Mouse (Mus musculus): ENCODE results near the gene Nipa1. TPM values are rescaled to one million over a fixed set of nuclear protein-coding genes. Genes with fewer than 3 reads are reported as not detected.
"Not testable (repeated sequence)": the region's sequence is repeated elsewhere in the genome, so short reads cannot be mapped to it uniquely, and the experiment has no call there.

Nipa1 gene
- 1.5 and 1.7 TPM in 2 replicates for polyA plus RNA-seq (2012; rRNA removed)

DNA sequence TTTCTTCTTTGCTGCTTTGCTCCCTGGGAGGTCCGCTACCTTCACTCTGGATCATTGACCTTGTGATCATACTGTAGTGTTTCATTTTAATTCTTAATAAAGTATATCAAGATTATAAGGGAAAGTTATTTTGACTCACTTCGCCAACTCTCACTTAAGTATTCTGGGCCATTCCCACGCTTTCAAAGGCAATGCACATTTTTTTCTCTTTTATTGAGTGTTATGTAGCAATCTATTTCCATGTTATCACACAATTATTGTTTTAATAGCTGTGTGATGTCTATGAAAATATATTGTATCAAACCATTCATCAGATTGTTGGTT is at the start of gene Nipa1:
Nipa1 (minus strand) TSS at position 25 of the 324 bp plus-strand sequence.
- no peak for DNase-seq (ENCODE audit: low read depth, low spot score)
- 22% methylated on average over 3 of the region's 3 CpGs for WGBS

DNA sequence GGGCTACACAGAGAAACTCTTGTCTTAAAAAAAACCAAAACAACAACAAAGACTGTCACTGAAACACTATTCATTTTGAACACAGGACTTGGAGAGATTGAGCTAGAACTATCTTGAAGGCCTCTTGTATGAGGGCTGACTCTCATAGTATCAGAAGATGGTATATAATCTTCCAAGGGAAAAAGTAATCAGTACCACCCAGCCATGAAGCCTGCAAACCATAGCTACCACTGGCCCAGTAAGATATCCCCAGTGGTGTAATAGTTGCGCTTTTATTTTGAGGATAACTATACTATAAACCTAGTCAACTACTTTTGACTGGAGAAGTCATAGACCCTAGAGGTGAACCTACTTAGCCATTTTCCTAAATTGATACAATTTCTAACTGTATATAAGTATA is 46.9 kb upstream of the Nipa1 start:
- DNase-seq (ENCODE audit: low read depth, low spot score), result no peak
- WGBS, result 98% methylated on average over 1 of the region's 1 CpGs

GRCm38 (mm10) chr7:56066136-56066535 is 46.4 kb upstream of the Nipa1 start:
- no peak for DNase-seq (ENCODE audit: low read depth, low spot score)

GRCm38 (mm10) chr7:56064876-56065275 is 45.1 kb upstream of the Nipa1 start:
- DNase-seq (ENCODE audit: low read depth, low spot score), result no peak

More at GRCm38 (mm10) chr7:56066136-56066535, 46.4 kb upstream of the Nipa1 start:
- 65% methylated on average over 2 of the region's 2 CpGs for WGBS

DNA sequence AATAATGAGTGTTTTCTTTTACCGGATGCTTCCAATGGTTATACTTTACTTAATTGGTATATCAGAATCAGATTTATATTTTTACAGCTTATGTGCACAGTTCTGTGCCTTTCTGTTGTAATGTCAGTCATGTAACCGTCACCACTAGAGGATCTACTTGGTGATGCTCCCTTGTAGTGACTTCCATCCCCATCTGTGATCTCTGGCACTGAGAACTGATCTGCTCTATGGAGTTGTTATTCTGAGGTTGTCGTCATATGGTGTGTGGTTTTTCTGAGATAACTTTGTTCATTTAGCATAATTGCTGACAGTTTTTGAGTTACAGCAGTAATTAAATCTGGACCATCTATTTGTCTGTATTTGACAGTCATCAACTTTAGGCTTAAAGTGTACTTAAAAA is 35.6 kb upstream of the Nipa1 start:
- WGBS, result 92% methylated on average over 3 of the region's 3 CpGs
- no peak for DNase-seq (ENCODE audit: low read depth, low spot score)

More at GRCm38 (mm10) chr7:56064876-56065275, 45.1 kb upstream of the Nipa1 start:
- WGBS, result 84% methylated on average over 1 of the region's 1 CpGs

DNA sequence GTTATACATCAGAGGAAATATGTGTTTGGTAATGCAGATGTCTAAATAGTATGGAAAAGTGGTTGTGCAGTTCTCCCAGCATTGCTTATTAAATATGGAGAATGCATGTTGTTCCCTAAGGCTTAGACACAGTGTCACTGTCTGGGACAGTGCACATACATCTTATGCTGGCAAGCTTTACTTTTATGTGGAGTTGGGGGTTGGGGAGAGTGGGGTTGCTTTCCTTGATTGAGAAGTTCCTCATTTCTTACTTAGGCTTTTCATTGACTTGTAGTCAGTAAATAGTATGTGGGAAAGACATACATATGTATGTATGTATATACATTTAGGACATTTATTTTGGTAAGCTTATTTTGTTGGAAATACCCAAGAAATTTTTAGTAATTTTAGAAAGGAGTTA is 33.2 kb upstream of the Nipa1 start:
- DNase-seq (ENCODE audit: low read depth, low spot score), result no peak

DNA sequence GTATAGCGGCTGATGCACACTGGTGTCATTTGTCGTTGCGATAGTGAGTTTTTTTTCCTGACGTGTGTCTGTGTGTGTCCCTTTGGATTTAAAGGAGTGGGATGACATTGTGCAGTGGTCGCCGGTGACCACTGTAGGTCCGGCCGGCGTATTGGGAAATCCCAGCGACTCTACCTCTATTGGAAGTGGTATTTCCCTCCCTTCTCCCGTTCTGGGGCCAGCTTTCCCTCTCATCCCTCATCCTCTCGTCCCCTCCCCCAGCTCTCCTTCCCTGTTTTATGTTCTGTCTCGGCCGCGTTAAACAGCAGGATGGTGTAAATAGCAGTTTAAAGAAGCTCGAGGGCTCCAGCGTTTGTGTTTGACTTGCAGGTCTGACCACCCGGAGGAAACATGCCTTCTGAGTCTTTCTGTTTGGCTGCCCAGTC is 30.7 kb upstream of the Nipa1 start:
- no peak for DNase-seq (ENCODE audit: low read depth, low spot score)
- under 1% methylated on average over 18 of the region's 18 CpGs for WGBS

DNA sequence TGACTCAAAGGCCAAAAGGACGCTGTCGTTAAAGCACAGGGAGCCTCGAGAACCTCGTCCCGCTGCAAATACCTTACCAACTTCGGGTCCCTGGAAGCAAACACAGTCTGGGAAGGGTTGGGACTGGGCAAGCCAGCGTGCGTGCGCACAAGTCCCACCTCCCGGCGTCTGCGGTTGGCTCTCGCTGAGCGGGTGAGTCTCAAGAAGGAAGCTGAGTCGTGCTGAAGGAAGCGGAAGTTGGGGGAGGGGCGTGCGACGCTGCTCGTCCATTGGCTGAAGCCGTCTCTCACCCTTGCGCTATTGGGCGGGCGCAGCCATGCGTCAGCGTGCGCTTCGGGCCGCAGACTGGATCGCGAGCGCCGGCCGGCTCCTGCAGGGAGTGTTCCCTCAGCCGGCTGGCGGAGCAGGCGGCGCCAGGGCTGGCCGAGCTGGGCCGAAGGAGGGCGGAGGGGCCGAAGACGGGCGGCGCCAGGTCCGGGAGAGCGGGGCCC is 30.1 kb upstream of the Nipa1 start, which contains the start of gene Herc2:
Herc2 (plus strand) TSS at position 366 of the 491 bp plus-strand sequence.
- WGBS, result under 1% methylated on average over 47 of the region's 47 CpGs

DNA sequence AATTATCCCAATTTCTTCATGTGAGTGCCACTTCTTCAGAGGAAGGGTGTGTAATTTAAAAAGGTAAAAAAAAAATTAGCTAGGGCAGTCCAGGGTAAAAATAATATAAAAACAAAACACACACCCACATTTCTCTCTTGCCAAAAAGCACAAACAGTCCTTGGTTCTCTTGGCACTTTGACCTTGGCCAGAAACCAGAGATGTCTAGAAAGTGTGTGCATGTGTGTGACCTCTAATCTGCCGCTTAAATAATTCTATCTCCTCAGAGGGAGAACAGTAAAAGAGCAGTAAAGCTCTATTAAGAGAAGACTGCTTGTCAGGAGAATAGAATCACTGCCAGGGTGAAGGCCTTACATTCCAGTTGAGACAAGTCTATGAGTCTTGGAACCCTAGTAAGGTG is 27.4 kb upstream of the Nipa1 start:
- no peak for DNase-seq (ENCODE audit: low read depth, low spot score)
- WGBS, result 73% methylated on average over 1 of the region's 1 CpGs

More for the DNA sequence above, 30.1 kb upstream of the Nipa1 start, which contains the start of gene Herc2:
- peak; percentile 93 for DNase-seq (ENCODE audit: low read depth, low spot score)

GRCm38 (mm10) chr7:56044267-56044629 is 24.5 kb upstream of the Nipa1 start:
- DNase-seq (ENCODE audit: low read depth, low spot score), result no peak
- WGBS, result 81% methylated on average over 3 of the region's 3 CpGs

DNA sequence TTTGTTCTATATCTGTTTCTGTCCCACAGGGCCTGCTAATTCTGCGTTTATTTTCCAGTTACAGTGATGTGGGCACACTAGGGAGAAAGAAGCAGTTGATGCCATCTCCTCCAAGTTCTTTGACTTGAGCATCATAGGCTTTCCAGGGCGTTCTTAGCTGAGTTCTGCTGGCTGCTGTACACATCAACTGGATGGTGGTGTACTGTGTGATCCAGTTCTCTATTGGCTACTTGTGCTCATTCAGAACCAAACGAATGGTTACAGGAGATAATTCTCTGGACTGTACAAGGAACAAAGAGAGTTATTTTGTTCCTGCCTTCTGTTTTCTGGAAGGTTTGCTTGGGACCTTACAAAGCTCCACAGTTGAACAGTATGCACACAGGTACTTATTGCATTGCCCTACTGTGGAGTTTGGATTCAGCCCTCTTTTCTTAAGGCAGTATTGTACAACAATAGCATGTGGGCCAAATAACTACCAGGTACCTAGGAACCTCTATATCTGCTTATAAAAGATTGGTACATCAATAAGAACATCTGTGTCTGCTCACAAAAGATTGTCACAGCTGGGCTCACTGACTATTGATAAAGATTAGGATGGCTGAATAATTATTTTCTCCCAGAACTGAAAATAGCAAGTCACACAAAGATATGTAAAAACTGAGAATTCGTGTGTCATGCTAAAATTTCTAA is 24.0 kb upstream of the Nipa1 start:
- no peak for DNase-seq (ENCODE audit: low read depth, low spot score)
- WGBS, result 59% methylated on average over 4 of the region's 4 CpGs

- peak; percentile 51 for DNase-seq (ENCODE audit: low read depth, low spot score)
- WGBS, result 15% methylated on average over 5 of the region's 5 CpGs
Observed at GRCm38 (mm10) chr7:56042353-56042752, 22.6 kb upstream of the Nipa1 start.

GRCm38 (mm10) chr7:56023586-56023985 is 3.8 kb upstream of the Nipa1 start:
- no peak for DNase-seq (ENCODE audit: low read depth, low spot score)

GRCm38 (mm10) chr7:56018972-56019929 is 503 bp downstream of the Nipa1 start:
- peak; percentile 25 for DNase-seq (ENCODE audit: low read depth, low spot score)
- WGBS, result 1% methylated on average over 70 of the region's 71 CpGs

More at GRCm38 (mm10) chr7:56023586-56023985, 3.8 kb upstream of the Nipa1 start:
- 85% methylated on average over 3 of the region's 3 CpGs for WGBS

DNA sequence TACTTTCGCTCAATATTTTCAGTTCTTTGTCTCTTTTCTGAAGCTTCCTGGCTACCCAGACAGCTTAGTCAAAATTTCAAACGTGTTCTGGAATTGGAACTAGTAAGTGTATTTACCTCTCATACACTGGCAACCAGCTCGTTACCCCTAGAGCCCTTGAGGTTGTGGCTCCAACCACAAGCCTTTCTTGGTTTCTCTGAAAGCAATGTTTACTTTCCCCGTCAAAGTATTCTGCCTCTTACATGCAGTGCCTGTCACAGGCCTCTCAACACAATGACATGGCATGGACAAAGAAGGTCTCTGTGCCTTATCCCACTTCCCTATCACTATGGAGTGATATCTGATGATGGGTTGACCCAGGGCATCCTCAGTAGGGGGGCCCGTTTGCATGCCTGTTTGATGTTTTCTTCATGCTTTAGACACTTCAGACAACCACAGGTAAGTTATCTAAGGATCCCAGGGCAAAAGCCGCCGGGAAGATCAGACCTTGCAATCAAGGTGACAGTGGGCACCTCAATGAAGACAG is 1.2 kb downstream of the Nipa1 start:
- WGBS, result 41% methylated on average over 7 of the region's 7 CpGs
- no peak for DNase-seq (ENCODE audit: low read depth, low spot score)

DNA sequence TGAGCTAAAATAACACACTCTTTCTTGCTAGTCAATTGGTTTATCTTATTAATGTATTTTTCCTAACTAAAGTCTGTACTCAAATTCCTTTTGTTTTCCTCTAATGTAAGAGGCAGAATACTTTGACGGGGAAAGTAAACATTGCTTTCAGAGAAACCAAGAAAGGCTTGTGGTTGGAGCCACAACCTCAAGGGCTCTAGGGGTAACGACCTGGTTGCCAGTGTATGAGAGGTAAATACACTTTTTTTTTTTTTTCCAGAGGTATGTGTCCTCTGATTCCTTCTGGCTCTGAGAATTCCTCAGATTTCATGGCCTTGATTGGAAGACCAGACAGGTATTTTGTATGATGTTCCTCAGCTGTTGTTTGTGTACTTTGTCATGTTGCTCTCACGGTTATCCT is 2.0 kb downstream of the Nipa1 start:
- DNase-seq (ENCODE audit: low read depth, low spot score), result no peak
- 69% methylated on average over 3 of the region's 3 CpGs for WGBS

- no peak for DNase-seq (ENCODE audit: low read depth, low spot score)
- 92% methylated on average over 7 of the region's 7 CpGs for WGBS
Observed at GRCm38 (mm10) chr7:56015837-56016236, 3.9 kb downstream of the Nipa1 start.

DNA sequence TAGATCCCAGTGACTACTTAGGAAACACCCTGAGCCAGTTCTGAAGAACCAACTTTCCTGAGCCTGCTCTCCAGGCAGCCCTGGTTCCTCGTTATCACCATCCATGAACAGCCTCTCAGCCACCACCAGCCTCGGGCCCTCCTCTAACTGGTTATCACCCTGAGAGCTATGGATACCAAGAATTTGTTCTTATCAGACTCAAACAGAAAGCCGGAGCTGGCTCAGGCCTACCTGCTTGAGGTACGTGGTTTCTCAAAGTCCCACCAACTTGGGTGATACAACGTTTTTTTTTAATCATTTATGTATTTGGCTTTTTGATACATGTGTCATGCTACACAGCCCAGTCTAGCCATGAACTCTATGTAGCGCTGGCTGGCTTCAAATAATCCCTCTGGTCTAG is 4.6 kb downstream of the Nipa1 start:
- WGBS, result 84% methylated on average over 6 of the region's 6 CpGs
- DNase-seq (ENCODE audit: low read depth, low spot score), result no peak

GRCm38 (mm10) chr7:56014002-56014702 is 5.6 kb downstream of the Nipa1 start:
- WGBS, result 84% methylated on average over 9 of the region's 18 CpGs
- DNase-seq (ENCODE audit: low read depth, low spot score), result not testable (repeated sequence)
